16 mouse cellular contexts compared by ENCODE assay signal in the genomic region with DNA sequence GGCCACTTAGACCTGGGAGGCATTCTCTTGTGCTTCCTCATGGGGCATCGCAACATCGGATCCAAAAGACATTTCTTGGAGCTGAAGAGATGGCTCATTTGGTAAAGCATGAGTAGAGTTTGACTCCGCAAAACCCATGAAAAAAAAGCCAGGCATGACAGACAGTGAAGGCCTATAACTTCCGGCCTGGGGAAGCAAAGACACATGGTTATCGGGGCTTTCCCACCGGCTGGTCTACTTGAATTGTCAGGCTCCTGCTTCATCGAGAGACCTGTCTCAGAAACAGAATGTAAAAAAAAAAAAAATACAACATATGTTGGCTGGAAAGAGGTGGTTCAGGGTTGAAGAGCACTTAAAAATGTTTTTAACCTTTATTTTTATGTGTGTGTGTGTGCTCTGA. TPM values are rescaled to one million over a fixed set of nuclear protein-coding genes. Genes with fewer than 3 reads are reported as not detected.
A peak's percentile ranks its signal among the peaks of the same experiment; 100 is the strongest.
DNase-seq lines count a peak whose midpoint lies in the region; TF ChIP-seq lines count a peak whose summit lies in the region.
"Had no signal": no experiment of that assay in that cellular context is flagged by ENCODE, and none has a peak within 500 bp of the region (broad histone marks: within the 10 kb centered on the region; RNA-seq: fewer than 3 reads in every experiment).

No protein-coding gene starts in this region.

- in situ Hi-C loops in CH12.LX (cut with MboI; ENCODE audit: low pct_ligation_motif_present, low pct_unique_long_range_greater_than_20kb, low sequenced_read_pairs), result no loop called here

- H3K27me3 ChIP-seq in CH12.LX (replicated peaks), result no peaks in the 10 kb centered on the region

- H3K36me3 ChIP-seq in CH12.LX (replicated peaks in 1 of 2; ENCODE audit: control insufficient read depth in 1 of 2, insufficient read depth in 1 of 2, low read length in 1 of 2), result no peaks in the 10 kb centered on the region
- H3K36me3 ChIP-seq: G1E had no signal

- dilution Hi-C loops in CH12.LX (cut with MboI; ENCODE audit: extremely low pct_ligation_motif_present, extremely low pct_unique_long_range_greater_than_20kb, low sequenced_read_pairs), result no loop called here

- H3K79me2 ChIP-seq in CH12.LX (replicated peaks; ENCODE audit: control insufficient read depth, extremely low read depth, insufficient read depth, poor library complexity, severe bottlenecking), result no peaks in the 10 kb centered on the region

- no peak for TF ChIP-seq EP300 in CH12.LX (IDR thresholded peaks at IDR 0.05; ENCODE audit: low read length)

- no peak for TF ChIP-seq POLR2A in CH12.LX (IDR thresholded peaks at IDR 0.05; ENCODE audit: low read depth, low read length)

- no peak overlapping the region for H3K9ac ChIP-seq in CH12.LX (ENCODE audit: insufficient read depth, low read depth)

- H3K27ac ChIP-seq in CH12.LX (ENCODE audit: insufficient read depth, low read depth), result no peak overlapping the region

- peaks cover 8 to 10% of the 10 kb centered on the region in 2 experiments; a peak in 3 of 4 replicates for H3K4me1 ChIP-seq in CH12.LX (ENCODE audit: control insufficient read depth in 1 of 2, insufficient read depth in 2 of 2)

- no peak overlapping the region for H3K4me2 ChIP-seq in CH12.LX (ENCODE audit: insufficient read depth, low read depth, poor library complexity, severe bottlenecking)

- H3K4me3 ChIP-seq in CH12.LX (replicated peaks in 1 of 3; ENCODE audit: low read depth in 2 of 3, low read length in 2 of 3, poor library complexity in 1 of 3), result no peak overlapping the region

- no peak for TF ChIP-seq CTCF in CH12.LX (conservative IDR thresholded peaks at IDR 0.05 in 1 of 2, IDR thresholded peaks at IDR 0.05 in 1 of 2; ENCODE audit: low read depth in 2 of 2, low read length in 2 of 2)

- TF ChIP-seq RAD21 in CH12.LX (IDR thresholded peaks at IDR 0.05; ENCODE audit: low read depth, low read length), result no peak

- H3K9me3 ChIP-seq in CH12.LX (replicated peaks; ENCODE audit: low read length), result no peaks in the 10 kb centered on the region
- H3K9me3 ChIP-seq: G1E had no signal

- no peak for DNase-seq in CH12.LX (ENCODE audit: extremely low read depth)
- DNase-seq in T-cell, adult 2 months (ENCODE audit: low spot score), result no peak
- DNase-seq: adrenal gland, adult 2 months; adrenal gland, adult 8-10 months; adrenal gland, postnatal 10 days; adrenal gland, postnatal 14 days; adrenal gland, postnatal 25 days; adrenal gland, postnatal 36 days; B cell, adult 2 months; cerebellum, adult 11 months; cerebellum, adult 11-12 months; cerebellum, adult 18-20 months; cerebellum, adult 2 months; cerebellum, adult 8-10 months; cerebellum, adult 9-10 months had no signal

TF ChIP-seq in CH12.LX, 34 proteins besides CTCF, POLR2A, EP300 and RAD21:
- TF ChIP-seq CHD2 (IDR thresholded peaks at IDR 0.05; ENCODE audit: low read length) (no peak), NRF1 (IDR thresholded peaks at IDR 0.05; ENCODE audit: low read depth, low read length) (no peak), ELF1 (IDR thresholded peaks at IDR 0.05; ENCODE audit: low read depth, low read length) (peak; percentile 9; the same call in 1 of the 2 replicates), KAT2A (IDR thresholded peaks at IDR 0.05; ENCODE audit: insufficient replicate concordance, low read length) (no peak), JUN (IDR thresholded peaks at IDR 0.05; ENCODE audit: insufficient read depth, low read depth, low read length) (no peak), MAZ (IDR thresholded peaks at IDR 0.05; ENCODE audit: low read depth, low read length) (no peak), SMC3 (IDR thresholded peaks at IDR 0.05; ENCODE audit: low read depth, low read length) (no peak), MXI1 (IDR thresholded peaks at IDR 0.05; ENCODE audit: low read depth, low read length) (peak; percentile 45; the same call in 1 of the 2 replicates), ETS1 (conservative IDR thresholded peaks at IDR 0.05; ENCODE audit: low read depth, low read length) (no peak), IRF4 (IDR thresholded peaks at IDR 0.05; ENCODE audit: low read depth, low read length) (no peak), TCF12 (IDR thresholded peaks at IDR 0.05; ENCODE audit: low read depth, low read length) (no peak), MEF2A (IDR thresholded peaks at IDR 0.05; ENCODE audit: borderline replicate concordance, low read depth, low read length) (no peak), SIN3A (IDR thresholded peaks at IDR 0.05; ENCODE audit: low read length) (no peak), HCFC1 (IDR thresholded peaks at IDR 0.05; ENCODE audit: low read depth, low read length) (no peak), CHD1 (IDR thresholded peaks at IDR 0.05; ENCODE audit: low read depth, low read length) (no peak), ZNF384 (IDR thresholded peaks at IDR 0.05; ENCODE audit: low read depth, low read length) (peak; percentile 71), TBP (conservative IDR thresholded peaks at IDR 0.05; ENCODE audit: low read depth, low read length) (no peak), NELFE (IDR thresholded peaks at IDR 0.05; ENCODE audit: low read depth, low read length) (no peak), USF1 (IDR thresholded peaks at IDR 0.05; ENCODE audit: low read depth, low read length) (no peak), RCOR1 (conservative IDR thresholded peaks at IDR 0.05; ENCODE audit: low read depth, low read length) (no peak), USF2 (conservative IDR thresholded peaks at IDR 0.05; ENCODE audit: low read depth, low read length) (no peak), MAX (IDR thresholded peaks at IDR 0.05; ENCODE audit: low read length) (peak; percentile 66), JUND (conservative IDR thresholded peaks at IDR 0.05; ENCODE audit: low read depth, low read length) (no peak), MYC (IDR thresholded peaks at IDR 0.05; ENCODE audit: low read depth, low read length) (peak; percentile 77), E2F4 (IDR thresholded peaks at IDR 0.05; ENCODE audit: insufficient replicate concordance, low read depth, low read length) (no peak), BHLHE40 (IDR thresholded peaks at IDR 0.05; ENCODE audit: low read depth, low read length) (no peak), GABPA (IDR thresholded peaks at IDR 0.05; ENCODE audit: insufficient replicate concordance, low read depth, low read length) (no peak)
TF ChIP-seq in CH12.LX: peak in this region for 5.

RNA-seq across cellular contexts. Expression of a gene that starts 27.6 kb away (rescaled TPM):
- 10.9 and 11.0 TPM in 2 replicates for total RNA-seq in CH12.LX (2012; rRNA removed)
- total RNA-seq in CH12.LX (2014; rRNA removed), result 13.9 and 15.1 TPM in 2 replicates
- 16.6 and 24.2 TPM in 2 replicates for polyA plus RNA-seq in CH12.LX (2012; ENCODE audit: insufficient read length, low read depth)

RNA-seq across cellular contexts. Expression of a gene that starts 31.6 kb away (rescaled TPM):
- total RNA-seq in CH12.LX (2012; rRNA removed) (7.9 and 8.0 TPM in 2 replicates), CH12.LX (2014; rRNA removed) (4.9 and 5.6 TPM in 2 replicates)
- polyA plus RNA-seq in CH12.LX (2012; ENCODE audit: insufficient read length, low read depth), result 9.5 and 10.8 TPM in 2 replicates

RNA-seq across cellular contexts. Expression of a gene that starts 53.3 kb away (rescaled TPM):
- total RNA-seq in CH12.LX (2012; rRNA removed) (0.88 and 1.4 TPM in 2 replicates), CH12.LX (2014; rRNA removed) (0.13 and 0.32 TPM in 2 replicates)
- 0.93 and 1.1 TPM in 2 replicates for polyA plus RNA-seq in CH12.LX (2012; ENCODE audit: insufficient read length, low read depth)
